Mouse (Mus musculus) stomach, postnatal 0 days (tissue): ENCODE results near the gene Atg13. TPM values are rescaled to one million over a fixed set of nuclear protein-coding genes. Genes with fewer than 3 reads are reported as not detected.

ENCODE experiments used
- ATAC-seq: fragments of 200-750 bp; cut with Nextera tagmentation; 2 replicates; pipeline ENCODE4 v1.8.0; 2017; ENCODE audit not compliant: low FRiP score, low TSS enrichment
- DNase-seq: peaks from one replicate; pipeline ENCODE4 v3.0.0-alpha.2; 2016; ENCODE audit warnings: low spot score
- H3K27ac ChIP-seq: fragments of 300-500 bp; sonication (generic); replicated peaks from 2 replicates; pipeline ENCODE4 v1.5.1; 2014; ENCODE audit warnings: mild to moderate bottlenecking, control low read depth
- H3K27me3 ChIP-seq: fragments of 300-500 bp; sonication (generic); 2 replicates; pipeline ENCODE4 v1.6.1; 2014; ENCODE audit warnings: low read length; ENCODE audit not compliant: control insufficient read depth, insufficient read depth
- H3K36me3 ChIP-seq: fragments of 300-500 bp; sonication (generic); 2 replicates; pipeline ENCODE4 v1.6.1; 2014; ENCODE audit warnings: low read length, mixed read lengths; ENCODE audit not compliant: control insufficient read depth, insufficient read depth
- H3K4me1 ChIP-seq: fragments of 300-500 bp; sonication (generic); replicated peaks from 2 replicates; pipeline ENCODE4 v1.6.1; 2014; ENCODE audit warnings: antibody characterized with exemption; ENCODE audit not compliant: control insufficient read depth, insufficient read depth
- H3K4me2 ChIP-seq: fragments of 300-500 bp; sonication (generic); replicated peaks from 2 replicates; pipeline ENCODE4 v1.6.1; 2014; ENCODE audit warnings: low read depth, mild to moderate bottlenecking, control low read depth, moderate library complexity
- H3K4me3 ChIP-seq: fragments of 300-500 bp; sonication (generic); 2 replicates; pipeline ENCODE4 v1.5.1; 2014; ENCODE audit warnings: low read depth, low read length, control low read depth
- H3K9ac ChIP-seq: fragments of 300-500 bp; sonication (generic); 2 replicates; pipeline ENCODE4 v1.6.1; 2014; ENCODE audit warnings: mild to moderate bottlenecking, low read length, control low read depth, mixed read lengths
- H3K9me3 ChIP-seq: fragments of 300-500 bp; sonication (generic); 2 replicates; pipeline ENCODE4 v1.6.1; 2016; ENCODE audit warnings: low read length; ENCODE audit not compliant: control insufficient read depth
- CTCF ChIP-seq: IDR thresholded peaks from 2 replicates; pipeline ENCODE4 v1.5.1; 2016; ENCODE audit warnings: antibody characterized with exemption, low read depth, mild to moderate bottlenecking, moderate library complexity
- EP300 ChIP-seq: optimal IDR thresholded peaks from 2 replicates; pipeline ENCODE3; 2016; ENCODE audit warnings: antibody characterized with exemption
- WGBS: fragments of 180-500 bp; shearing (Covaris S2); extraction: QIAGEN DNeasy Blood & Tissue Kit; methylation state at CpG from one replicate; pipeline ENCODE4 v1.1.7; 2014; 5-methylcytosine and 5-hydroxymethylcytosine counted together
- polyA plus RNA-seq: library from polyadenylated mRNA; unstranded; fragments of >200 nt; fragmentation: Nextera tagmentation; extraction: Ambion mirVana; gene quantifications from 2 replicates; pipeline ENCODE4 v1.2.1, GENCODE M21; 2015

Atg13 gene
- polyA plus RNA-seq, 1 experiment from 2014 or later: 23.2 TPM

GRCm38 (mm10) chr2:91650360-91650995 lies 59.9 kb downstream of the Atg13 start:
- peak overlapping the region; percentile 65 for H3K4me2 ChIP-seq
- no peaks in the 10 kb centered on the region for H3K27me3 ChIP-seq
- TF ChIP-seq CTCF (no peak), EP300 (no peak)
- peak overlapping the region; percentile 80 for H3K9ac ChIP-seq
- WGBS: 7% methylated on average over 16 of the region's 16 CpGs
- peak overlapping the region; percentile 88 for H3K27ac ChIP-seq
- peaks cover 4% of the 10 kb centered on the region; the same call in 1 of the 2 replicates for H3K4me1 ChIP-seq
- no peaks in the 10 kb centered on the region for H3K9me3 ChIP-seq
- H3K4me3 ChIP-seq: peak overlapping the region; percentile 85
- peak; percentile 49 for ATAC-seq
- H3K36me3 ChIP-seq: peaks cover 21% of the 10 kb centered on the region
- DNase-seq: no peak

DNA sequence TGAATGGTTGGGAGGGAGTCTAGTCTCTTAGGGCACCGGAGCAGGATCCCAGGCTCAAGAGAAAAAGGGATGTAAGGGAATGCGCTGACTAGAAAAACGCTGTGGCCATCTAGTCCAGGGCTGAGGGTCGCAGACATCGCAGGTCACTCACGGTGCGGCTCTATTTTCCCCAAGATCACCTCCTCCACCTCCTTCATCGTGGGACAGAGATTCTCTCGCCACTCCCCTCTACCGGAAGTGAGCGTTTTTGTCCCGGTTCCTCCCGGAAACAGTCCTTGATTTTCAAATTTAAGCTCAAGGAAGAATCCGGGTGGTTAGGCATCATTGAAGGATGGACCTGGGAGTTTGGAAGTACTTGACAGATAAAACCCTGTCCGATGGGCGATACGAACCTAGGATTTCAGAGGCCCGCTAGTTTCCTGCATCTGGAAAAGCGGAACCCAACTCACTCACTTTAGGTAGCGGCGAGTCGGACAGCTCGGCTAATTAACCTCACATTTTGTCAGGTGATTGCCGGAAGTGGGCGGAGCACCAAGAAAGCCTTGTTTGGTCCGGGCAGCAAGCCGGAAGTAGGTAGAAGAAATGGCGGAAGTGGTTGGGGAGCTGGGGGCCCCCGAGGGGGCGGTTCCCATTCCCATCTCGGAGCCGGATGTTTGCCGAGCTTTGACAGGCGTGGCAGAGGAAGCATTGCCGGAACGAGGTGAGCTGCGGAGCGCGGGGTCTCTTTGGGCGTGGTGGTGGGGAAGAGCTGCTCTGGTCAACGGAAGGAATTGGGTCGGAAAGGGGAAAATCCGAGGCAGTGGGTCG lies 60.6 kb downstream of the Atg13 start, which contains the start of the genes Zfp408 and Arhgap1:
Gene Zfp408 (minus strand): TSS at position 239 of the 807 bp plus-strand sequence.
Gene Arhgap1 (plus strand): TSS at position 308 of the 807 bp plus-strand sequence.
- H3K4me1 ChIP-seq: peaks cover 4% of the 10 kb centered on the region; the same call in 1 of the 2 replicates
- ATAC-seq (peak; percentile 93), DNase-seq (peak; percentile 99)
- peak within 1 kb of the TSS; percentile 85 for H3K4me3 ChIP-seq
- peak within 1 kb of the TSS; percentile 94 for H3K27ac ChIP-seq
- WGBS: under 1% methylated on average over 44 of the region's 44 CpGs
- H3K9ac ChIP-seq: peak within 1 kb of the TSS; percentile 80
- H3K9me3 ChIP-seq: no peaks in the 10 kb centered on the region
- TF ChIP-seq CTCF: 0 out of 2 replicates have a peak, but pooled peaks have one; percentile 3
- TF ChIP-seq EP300: no peak
- peaks cover 18% of the 10 kb centered on the region for H3K36me3 ChIP-seq
- H3K27me3 ChIP-seq: no peaks in the 10 kb centered on the region
- peak within 1 kb of the TSS; percentile 97 for H3K4me2 ChIP-seq

DNA sequence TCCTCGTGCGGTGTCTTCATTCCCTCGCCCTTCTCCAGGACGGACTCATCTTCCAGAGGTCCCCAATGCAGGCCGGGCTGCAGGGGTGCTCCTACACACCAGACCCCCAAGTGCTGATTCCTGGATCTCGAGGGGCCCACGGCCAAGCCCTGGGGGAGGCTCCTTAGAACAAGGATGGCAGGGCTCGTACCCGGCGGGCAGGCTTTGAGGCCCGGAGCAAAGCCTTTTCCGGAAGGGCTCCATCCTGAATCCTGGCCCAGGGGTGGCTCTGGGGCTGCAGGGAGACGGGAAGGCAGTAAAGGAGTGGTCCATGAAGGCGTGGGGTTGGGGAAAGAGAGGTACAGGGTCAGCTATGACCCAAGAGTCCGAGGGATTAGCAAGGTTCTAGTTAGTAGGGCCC lies 61.2 kb downstream of the Atg13 start:
- WGBS: under 1% methylated on average over 15 of the region's 15 CpGs

DNA sequence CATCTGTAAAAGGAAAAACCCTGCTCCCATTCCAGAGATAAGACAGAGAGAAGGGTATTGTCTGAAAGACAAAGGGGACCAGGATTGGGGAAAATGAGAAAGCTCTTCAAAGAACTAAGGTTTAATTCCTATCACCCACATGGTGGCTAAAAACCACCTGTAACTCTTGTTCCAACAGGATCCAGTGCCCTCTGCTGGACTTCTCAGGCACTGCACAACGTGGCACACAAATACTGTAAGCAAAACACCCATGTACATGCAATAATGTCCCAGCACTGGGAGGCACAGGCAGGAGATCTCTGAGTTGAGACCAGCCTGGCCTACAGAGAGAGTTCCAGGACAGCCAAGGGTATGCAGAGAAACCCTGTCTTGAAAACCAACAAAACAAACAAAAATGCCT lies 63.6 kb downstream of the Atg13 start:
- 41% methylated on average over 1 of the region's 1 CpGs for WGBS
- H3K4me2 ChIP-seq: no peak overlapping the region
- peaks cover 4% of the 10 kb centered on the region; the same call in 1 of the 2 replicates for H3K4me1 ChIP-seq
- H3K9ac ChIP-seq: no peak overlapping the region
- H3K27ac ChIP-seq: no peak overlapping the region
- ATAC-seq (no peak), DNase-seq (peak; percentile 61)
- peaks cover 13% of the 10 kb centered on the region for H3K36me3 ChIP-seq
- H3K9me3 ChIP-seq: no peaks in the 10 kb centered on the region
- H3K4me3 ChIP-seq: no peak overlapping the region
- H3K27me3 ChIP-seq: no peaks in the 10 kb centered on the region
- TF ChIP-seq CTCF: peak; percentile 78
- no peak for TF ChIP-seq EP300

More for the DNA sequence above, 61.2 kb downstream of the Atg13 start:
- peaks cover 14% of the 10 kb centered on the region for H3K36me3 ChIP-seq
- peak overlapping the region; percentile 80 for H3K9ac ChIP-seq
- H3K4me1 ChIP-seq: peaks cover 4% of the 10 kb centered on the region; the same call in 1 of the 2 replicates
- H3K27me3 ChIP-seq: no peaks in the 10 kb centered on the region
- H3K4me2 ChIP-seq: peak overlapping the region; percentile 97
- no peak for DNase-seq
- no peak for TF ChIP-seq EP300
- no peak for ATAC-seq
- H3K4me3 ChIP-seq: peak overlapping the region; percentile 85
- H3K27ac ChIP-seq: peak overlapping the region; percentile 94
- H3K9me3 ChIP-seq: no peaks in the 10 kb centered on the region

DNA sequence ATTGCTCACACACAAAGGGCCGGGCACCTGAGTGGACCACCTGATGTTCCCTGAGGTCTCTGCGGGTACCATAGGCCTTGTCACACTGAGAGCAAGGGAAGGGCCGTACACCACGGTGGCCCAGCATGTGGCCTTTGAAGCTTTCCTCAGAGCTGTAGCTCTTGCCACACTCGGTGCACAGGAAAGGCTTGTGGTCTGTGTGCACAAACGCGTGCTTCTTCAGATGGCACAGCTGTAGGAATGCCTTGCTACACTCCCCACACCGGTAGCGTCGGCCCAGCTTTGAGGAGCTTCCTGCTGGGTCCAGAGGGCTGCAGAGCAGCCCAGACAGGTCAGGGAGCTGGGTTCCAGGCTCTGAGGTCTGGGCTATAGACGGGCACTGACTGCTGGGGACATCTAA lies 64.6 kb downstream of the Atg13 start:
- 95% methylated on average over 11 of the region's 11 CpGs for WGBS
- Histone ChIP-seq H3K9me3 (no peaks in the 10 kb centered on the region), H3K4me1 (peaks cover 4% of the 10 kb centered on the region; the same call in 1 of the 2 replicates), H3K27me3 (no peaks in the 10 kb centered on the region), H3K4me3 (no peak overlapping the region), H3K9ac (no peak overlapping the region), H3K36me3 (peaks cover 13% of the 10 kb centered on the region), H3K27ac (no peak overlapping the region), H3K4me2 (no peak overlapping the region)
- ATAC-seq (no peak), DNase-seq (no peak)
- TF ChIP-seq EP300 (no peak), CTCF (no peak)
